Mouse (Mus musculus) heart, embryonic 14.5 days (tissue): ENCODE results near the gene Rad51b. TPM values are rescaled to one million over a fixed set of nuclear protein-coding genes. Genes with fewer than 3 reads are reported as not detected.

Experiments
- ATAC-seq: fragments of 200-750 bp; cut with Nextera tagmentation; 2 replicates; pipeline ENCODE4 v1.8.0; 2017; ENCODE audit warnings: low read depth, moderate TSS enrichment; ENCODE audit not compliant: insufficient number of reproducible peaks, insufficient read depth, low FRiP score
- H3K27ac ChIP-seq, 2 experiments: fragments of 200-500 bp in 1 of 2; fragments of 300-500 bp in 1 of 2; sonication (generic) in 1 of 2; replicated peaks in 1 of 2; 2 replicates each; pipeline ENCODE4 v1.5.1; 2012 to 2014; ENCODE audit warnings: low read depth in 2 of 2, low read length in 2 of 2, control low read depth in 1 of 2, mild to moderate bottlenecking in 1 of 2, mixed read lengths in 1 of 2; ENCODE audit not compliant: control insufficient read depth in 1 of 2, insufficient read depth in 1 of 2
- H3K27me3 ChIP-seq: fragments of 300-500 bp; sonication (generic); 2 replicates; pipeline ENCODE4 v1.6.1; 2014; ENCODE audit warnings: mild to moderate bottlenecking, low read length, control low read depth; ENCODE audit not compliant: control insufficient read depth, insufficient read depth
- H3K36me3 ChIP-seq: fragments of 300-500 bp; sonication (generic); 2 replicates; pipeline ENCODE4 v1.6.1; 2014; ENCODE audit warnings: mild to moderate bottlenecking, control low read depth, low read length, mixed read lengths; ENCODE audit not compliant: control insufficient read depth, insufficient read depth
- H3K4me1 ChIP-seq, 2 experiments: fragments of 200-500 bp in 1 of 2; fragments of 300-500 bp in 1 of 2; sonication (generic) in 1 of 2; 2 replicates each; pipeline ENCODE4 v1.6.1; 2012 to 2014; ENCODE audit warnings: low read length in 2 of 2, control low read depth in 1 of 2, mixed read lengths in 1 of 2; ENCODE audit not compliant: control insufficient read depth in 2 of 2, insufficient read depth in 2 of 2
- H3K4me2 ChIP-seq: fragments of 300-500 bp; sonication (generic); 2 replicates; pipeline ENCODE4 v1.6.1; 2014; ENCODE audit warnings: mild to moderate bottlenecking, low read length
- H3K4me3 ChIP-seq, 2 experiments: fragments of 200-500 bp in 1 of 2; fragments of 300-500 bp in 1 of 2; sonication (generic) in 1 of 2; 2 replicates each; pipeline ENCODE4 v1.5.1; 2012 to 2014; ENCODE audit warnings: low read length in 2 of 2, mild to moderate bottlenecking in 2 of 2, control low read depth in 1 of 2, low read depth in 1 of 2, moderate library complexity in 1 of 2; ENCODE audit not compliant: control insufficient read depth in 1 of 2, insufficient read depth in 1 of 2
- H3K9ac ChIP-seq: fragments of 300-500 bp; sonication (generic); 2 replicates; pipeline ENCODE4 v1.6.1; 2014; ENCODE audit warnings: mild to moderate bottlenecking, low read length
- H3K9me3 ChIP-seq: fragments of 300-500 bp; sonication (generic); 2 replicates; pipeline ENCODE4 v1.6.1; 2016; ENCODE audit warnings: low read length, control low read depth; ENCODE audit not compliant: control insufficient read depth
- WGBS: fragments of 180-500 bp; shearing (Covaris S2); extraction: QIAGEN DNeasy Blood & Tissue Kit; methylation state at CpG from one replicate; pipeline ENCODE4 v1.1.7; 2014; 5-methylcytosine and 5-hydroxymethylcytosine counted together
- polyA plus RNA-seq: library from polyadenylated mRNA; unstranded; fragments of >200 nt; fragmentation: Nextera tagmentation; extraction: Ambion mirVana; gene quantifications from 2 replicates; pipeline ENCODE4 v1.2.1, GENCODE M21; 2014

Gene Rad51b
- polyA plus RNA-seq, 1 experiment from 2014 or later, result 4.2 TPM

DNA sequence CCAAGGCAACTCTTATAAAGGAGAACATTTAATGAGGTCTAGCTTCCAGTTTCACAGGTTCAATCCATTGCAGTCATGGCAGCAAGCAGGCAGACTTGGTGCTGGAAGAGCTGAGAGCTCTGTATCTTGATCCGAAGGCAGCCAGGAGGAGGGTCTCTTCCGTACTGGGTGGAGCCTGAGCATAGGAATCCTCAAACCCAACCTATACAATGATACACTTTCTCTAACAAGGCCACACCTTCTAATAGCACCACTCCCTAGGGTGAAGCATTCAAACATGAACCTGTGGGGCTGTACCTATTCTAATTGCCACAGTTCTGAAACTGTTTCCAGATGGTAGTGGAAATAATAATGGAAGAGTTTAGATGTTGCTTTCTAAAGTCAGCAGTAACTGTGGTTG is 33.5 kb downstream of the Rad51b start:
- H3K9ac ChIP-seq, result no peak overlapping the region
- peaks cover 8% of the 10 kb centered on the region; the same call in 1 of the 2 replicates for H3K9me3 ChIP-seq
- no peak for ATAC-seq

DNA sequence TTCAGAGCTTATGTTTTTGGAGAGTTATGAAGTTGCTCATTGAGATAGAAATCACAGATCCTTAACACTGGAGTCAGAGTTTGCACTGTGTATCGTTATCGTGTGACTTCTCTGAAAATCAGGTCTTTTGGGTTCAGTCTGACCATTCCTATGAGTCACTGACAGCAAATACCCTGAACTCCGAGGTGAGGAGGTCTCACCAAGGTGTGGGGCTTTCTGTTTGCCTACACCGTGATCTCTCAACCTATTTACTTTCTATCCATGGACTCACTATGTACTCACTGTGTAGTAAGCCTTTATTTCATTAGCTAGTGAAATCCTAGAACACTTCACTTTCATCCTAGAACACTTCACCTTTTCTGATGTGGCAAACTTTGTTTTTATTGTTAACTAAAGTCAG is 34.6 kb downstream of the Rad51b start:
- Histone ChIP-seq H3K27me3 (no peaks in the 10 kb centered on the region), H3K4me2 (no peak overlapping the region), H3K4me1 (no peaks in the 10 kb centered on the region), H3K4me3 (no peak overlapping the region), H3K36me3 (peaks cover 7% of the 10 kb centered on the region), H3K27ac (no peak overlapping the region), H3K9me3 (peaks cover 8% of the 10 kb centered on the region; the same call in 1 of the 2 replicates), H3K9ac (no peak overlapping the region)
- no peak for ATAC-seq
- WGBS, result 86% methylated on average over 4 of the region's 4 CpGs

More for the DNA sequence above, 33.5 kb downstream of the Rad51b start:
- peaks cover 7% of the 10 kb centered on the region for H3K36me3 ChIP-seq
- 63% methylated on average over 2 of the region's 2 CpGs for WGBS
- no peaks in the 10 kb centered on the region for H3K4me1 ChIP-seq
- H3K27me3 ChIP-seq, result no peaks in the 10 kb centered on the region
- H3K4me2 ChIP-seq, result no peak overlapping the region
- H3K27ac ChIP-seq, result no peak overlapping the region
- H3K4me3 ChIP-seq, result no peak overlapping the region

DNA sequence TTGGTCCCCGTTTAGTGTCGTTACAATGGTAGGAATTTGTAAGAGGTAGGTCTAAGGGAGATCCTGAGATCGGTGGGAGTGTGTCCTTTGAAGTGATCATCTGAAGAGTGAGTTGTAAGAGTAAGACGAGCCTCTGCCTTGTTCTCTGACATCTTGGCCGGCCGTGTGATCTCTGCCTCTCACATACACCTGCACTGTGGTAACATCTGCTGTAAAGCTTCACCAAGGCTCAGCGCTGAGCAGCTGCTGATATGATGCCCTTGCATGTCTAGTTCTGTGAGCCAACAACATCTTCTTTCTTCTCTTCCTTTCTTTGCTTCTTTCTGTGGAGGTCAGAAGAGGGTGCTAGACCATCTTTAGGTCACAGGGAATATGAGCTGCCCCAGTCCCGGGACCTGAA is 41.7 kb downstream of the Rad51b start:
- WGBS, result 81% methylated on average over 8 of the region's 8 CpGs
- Histone ChIP-seq H3K4me1 (no peaks in the 10 kb centered on the region), H3K4me2 (no peak overlapping the region), H3K9ac (no peak overlapping the region), H3K27ac (no peak overlapping the region), H3K4me3 (no peak overlapping the region), H3K36me3 (peaks cover 7% of the 10 kb centered on the region), H3K27me3 (no peaks in the 10 kb centered on the region), H3K9me3 (peaks cover 8% of the 10 kb centered on the region; the same call in 1 of the 2 replicates)
- no peak for ATAC-seq

DNA sequence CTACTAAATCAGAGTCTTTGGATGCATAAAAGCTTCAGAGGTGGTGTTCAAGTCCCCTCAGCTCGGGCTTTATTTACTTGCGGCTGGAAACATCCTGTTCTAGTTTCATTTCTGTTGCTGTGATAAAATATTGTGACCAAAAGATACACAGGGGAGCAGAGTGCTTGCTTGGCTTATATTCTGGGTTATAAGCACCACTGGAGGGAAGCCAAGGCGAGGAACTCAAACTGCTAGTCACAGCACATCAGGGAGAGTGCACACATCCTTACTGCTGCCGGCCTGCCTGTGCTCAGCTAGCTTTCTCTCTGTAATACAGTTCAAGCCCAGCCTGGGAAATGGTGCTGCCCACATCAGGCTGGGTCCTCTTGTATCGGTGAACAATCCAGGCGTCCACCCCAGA is 43.4 kb downstream of the Rad51b start:
- Histone ChIP-seq H3K27ac (no peak overlapping the region), H3K4me1 (no peaks in the 10 kb centered on the region), H3K9me3 (no peaks in the 10 kb centered on the region), H3K9ac (no peak overlapping the region), H3K4me2 (no peak overlapping the region), H3K27me3 (no peaks in the 10 kb centered on the region), H3K4me3 (no peak overlapping the region), H3K36me3 (no peaks in the 10 kb centered on the region)
- ATAC-seq, result no peak
- WGBS, result 85% methylated on average over 6 of the region's 6 CpGs

GRCm38 (mm10) chr12:79341291-79341845 is 44.3 kb downstream of the Rad51b start:
- H3K36me3 ChIP-seq, result no peaks in the 10 kb centered on the region
- H3K9me3 ChIP-seq, result no peaks in the 10 kb centered on the region
- 79% methylated on average over 6 of the region's 6 CpGs for WGBS
- ATAC-seq, result no peak
- H3K4me2 ChIP-seq, result no peak overlapping the region
- no peaks in the 10 kb centered on the region for H3K4me1 ChIP-seq
- no peak overlapping the region for H3K4me3 ChIP-seq
- no peaks in the 10 kb centered on the region for H3K27me3 ChIP-seq
- H3K27ac ChIP-seq, result no peak overlapping the region
- no peak overlapping the region for H3K9ac ChIP-seq

DNA sequence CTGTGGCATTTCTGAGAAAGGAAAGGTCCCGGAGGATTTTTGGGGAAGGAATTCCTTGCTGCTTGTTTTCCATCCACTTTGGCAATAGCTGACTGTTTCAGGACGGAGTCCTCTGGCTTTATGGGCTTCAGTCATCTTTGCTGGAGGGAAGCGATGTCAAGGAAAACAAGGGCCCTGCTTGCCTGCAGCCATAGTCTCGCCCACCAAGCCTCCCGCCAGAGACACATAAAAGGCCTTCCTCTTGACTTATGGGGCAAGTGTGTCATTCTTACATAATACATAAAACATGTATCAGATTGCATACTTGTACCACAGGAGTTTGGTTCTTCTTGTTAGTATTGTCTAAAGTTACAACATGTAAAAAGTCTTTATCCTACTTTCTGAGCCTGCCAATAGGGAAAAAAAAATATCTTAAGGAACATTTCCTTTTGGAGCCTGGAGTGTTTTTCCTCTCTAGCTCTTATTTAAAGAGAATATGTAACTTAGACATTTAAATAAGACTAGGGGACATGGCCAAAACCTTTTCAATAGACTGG is 49.2 kb downstream of the Rad51b start:
- H3K27me3 ChIP-seq, result no peaks in the 10 kb centered on the region
- no peaks in the 10 kb centered on the region for H3K9me3 ChIP-seq
- no peak overlapping the region for H3K27ac ChIP-seq
- H3K4me2 ChIP-seq, result no peak overlapping the region
- 0 out of 4 replicates have a peak, but pooled peaks cover 0 to 4% of the 10 kb centered on the region in 2 experiments for H3K4me1 ChIP-seq
- H3K9ac ChIP-seq, result no peak overlapping the region
- H3K4me3 ChIP-seq, result no peak overlapping the region
- WGBS, result 72% methylated on average over 5 of the region's 5 CpGs
- no peaks in the 10 kb centered on the region for H3K36me3 ChIP-seq
- ATAC-seq, result no peak

GRCm38 (mm10) chr12:79347643-79348042 is 50.6 kb downstream of the Rad51b start:
- Histone ChIP-seq H3K9ac (no peak overlapping the region), H3K27ac (no peak overlapping the region), H3K4me3 (no peak overlapping the region), H3K4me1 (peaks cover 5 to 14% of the 10 kb centered on the region in 2 experiments), H3K27me3 (no peaks in the 10 kb centered on the region), H3K9me3 (no peaks in the 10 kb centered on the region), H3K36me3 (no peaks in the 10 kb centered on the region), H3K4me2 (no peak overlapping the region)
- 8% methylated on average over 6 of the region's 6 CpGs for WGBS
- no peak for ATAC-seq

GRCm38 (mm10) chr12:79351461-79351860 is 54.4 kb downstream of the Rad51b start:
- no peaks in the 10 kb centered on the region for H3K36me3 ChIP-seq
- H3K4me2 ChIP-seq, result no peak overlapping the region
- no peaks in the 10 kb centered on the region for H3K9me3 ChIP-seq
- no peak overlapping the region for H3K27ac ChIP-seq
- WGBS, result 86% methylated on average over 7 of the region's 7 CpGs
- peaks cover 12 to 33% of the 10 kb centered on the region in 2 experiments for H3K4me1 ChIP-seq
- no peak overlapping the region for H3K9ac ChIP-seq
- H3K27me3 ChIP-seq, result no peaks in the 10 kb centered on the region
- no peak overlapping the region for H3K4me3 ChIP-seq
- ATAC-seq, result no peak
